Comparison of ENCODE assay signal across 8 mouse cellular contexts in genomic region chr2:144164986-144165821, GRCm38 (mm10).
DNase-seq lines count a peak whose midpoint lies in the region; ATAC-seq and TF ChIP-seq lines count a peak whose summit lies in the region.

No protein-coding gene starts in this region.

- ATAC-seq in heart, embryonic 13.5 days (ENCODE audit: extremely low read depth, insufficient number of reproducible peaks, low FRiP score, low TSS enrichment) = peak; percentile 55; the same call in 1 of the 2 replicates
- peak; percentile 65 for ATAC-seq in kidney, postnatal 0 days (replicated peaks; ENCODE audit: low FRiP score, low read depth)
- peak; percentile 48; the same call in 1 of the 2 replicates for ATAC-seq in liver, embryonic 12.5 days

- peak overlapping the region; percentile 50 for H3K27ac ChIP-seq in bone marrow, adult 2 months (ENCODE audit: control insufficient read depth, insufficient read depth, low read depth, low read length, poor library complexity)
- H3K27ac ChIP-seq in forebrain, embryonic 10.5 days = peak overlapping the region; percentile 87
- peak overlapping the region; percentile 96 for H3K27ac ChIP-seq in heart, embryonic 13.5 days (replicated peaks)
- H3K27ac ChIP-seq in kidney, postnatal 0 days = peak overlapping the region; percentile 92
- peak overlapping the region; percentile 79 for H3K27ac ChIP-seq in liver, embryonic 12.5 days

- peak overlapping the region; percentile 26 for H3ac ChIP-seq in myocyte (ENCODE audit: control insufficient read depth, insufficient read length)

- H3K4me1 ChIP-seq in bone marrow, adult 2 months (ENCODE audit: control insufficient read depth, insufficient read depth, low read length) = no peaks in the 10 kb centered on the region; the same call in 1 of the 2 replicates
- H3K4me1 ChIP-seq in forebrain, embryonic 10.5 days = peaks cover 34% of the 10 kb centered on the region
- peaks cover 51% of the 10 kb centered on the region for H3K4me1 ChIP-seq in heart, embryonic 13.5 days
- peaks cover 27% of the 10 kb centered on the region for H3K4me1 ChIP-seq in kidney, postnatal 0 days (replicated peaks; ENCODE audit: insufficient read depth, low read length)
- H3K4me1 ChIP-seq in liver, embryonic 12.5 days = peaks cover 28% of the 10 kb centered on the region; the same call in 1 of the 2 replicates

- peak overlapping the region; percentile 78 for H3K4me2 ChIP-seq in heart, embryonic 13.5 days
- H3K4me2 ChIP-seq in kidney, postnatal 0 days (ENCODE audit: low read length) = peak overlapping the region; percentile 93
- H3K4me2 ChIP-seq in liver, embryonic 12.5 days = peak overlapping the region; percentile 70
- peak overlapping the region; percentile 91 for H3K4me2 ChIP-seq in myocyte (ENCODE audit: low read depth)

- peak overlapping the region; percentile 61 for H3K4me3 ChIP-seq in bone marrow, adult 2 months (replicated peaks; ENCODE audit: control insufficient read depth, low read depth, low read length)
- H3K4me3 ChIP-seq in forebrain, embryonic 10.5 days = peak overlapping the region; percentile 72
- H3K4me3 ChIP-seq in heart, embryonic 13.5 days = peak overlapping the region; percentile 66
- peak overlapping the region; percentile 67 for H3K4me3 ChIP-seq in kidney, postnatal 0 days (replicated peaks; ENCODE audit: low read depth, low read length)
- H3K4me3 ChIP-seq in liver, embryonic 12.5 days = peak overlapping the region; percentile 60
- peak overlapping the region; percentile 41 for H3K4me3 ChIP-seq in myocyte

- WGBS in bone marrow, adult 2 months = 2% methylated on average over 37 of the region's 37 CpGs
- WGBS in forebrain, embryonic 10.5 days = under 1% methylated on average over 36 of the region's 37 CpGs
- under 1% methylated on average over 36 of the region's 37 CpGs for WGBS in heart, embryonic 13.5 days
- 0% methylated on average over 37 of the region's 37 CpGs for WGBS in kidney, postnatal 0 days
- 2% methylated on average over 36 of the region's 37 CpGs for WGBS in liver, embryonic 12.5 days (ENCODE audit: insufficient replicate concordance)

- TF ChIP-seq CTCF in bone marrow, adult 2 months (IDR thresholded peaks at IDR 0.05; ENCODE audit: control insufficient read depth, insufficient read depth, low read length) = no peak
- no peak for TF ChIP-seq CTCF in kidney, postnatal 0 days (IDR thresholded peaks at IDR 0.05; ENCODE audit: low read depth)

- H3K9ac ChIP-seq in heart, embryonic 13.5 days = peak overlapping the region; percentile 88
- H3K9ac ChIP-seq in kidney, postnatal 0 days (ENCODE audit: low read depth, low read length) = peak overlapping the region; percentile 77
- H3K9ac ChIP-seq in liver, embryonic 12.5 days = peak overlapping the region; percentile 60

- TF ChIP-seq POLR2A in bone marrow, adult 2 months (IDR thresholded peaks at IDR 0.05; ENCODE audit: borderline replicate concordance, control insufficient read depth, low read depth, low read length) = 0 out of 2 replicates have a peak, but pooled peaks have one; percentile 25
- peak; percentile 61 for TF ChIP-seq POLR2A in myocyte (IDR thresholded peaks at IDR 0.05; ENCODE audit: insufficient read length, low read depth)

- no peaks in the 10 kb centered on the region for H3K9me3 ChIP-seq in forebrain, embryonic 10.5 days
- no peaks in the 10 kb centered on the region for H3K9me3 ChIP-seq in heart, embryonic 13.5 days
- H3K9me3 ChIP-seq in kidney, postnatal 0 days (replicated peaks; ENCODE audit: low read length) = no peaks in the 10 kb centered on the region
- no peaks in the 10 kb centered on the region for H3K9me3 ChIP-seq in liver, embryonic 12.5 days (replicated peaks)

- peaks cover 60% of the 10 kb centered on the region for H3K27me3 ChIP-seq in forebrain, embryonic 10.5 days (ENCODE audit: poor library complexity, severe bottlenecking)
- H3K27me3 ChIP-seq in heart, embryonic 13.5 days (replicated peaks) = no peaks in the 10 kb centered on the region
- no peaks in the 10 kb centered on the region for H3K27me3 ChIP-seq in kidney, postnatal 0 days (ENCODE audit: insufficient read depth, low read length)
- H3K27me3 ChIP-seq in liver, embryonic 12.5 days (replicated peaks) = peaks cover 23% of the 10 kb centered on the region
- no peaks in the 10 kb centered on the region for H3K27me3 ChIP-seq in myocyte (ENCODE audit: control insufficient read depth, insufficient read depth, insufficient read length)
- H3K27me3 ChIP-seq in splenic B cell, adult 2 months (ENCODE audit: control insufficient read depth, insufficient read depth, low read length, poor library complexity, severe bottlenecking) = no peaks in the 10 kb centered on the region

- H3K79me2 ChIP-seq in myocyte (ENCODE audit: control insufficient read depth, insufficient read depth) = no peaks in the 10 kb centered on the region

- no peaks in the 10 kb centered on the region for H3K36me3 ChIP-seq in forebrain, embryonic 10.5 days (replicated peaks)
- no peaks in the 10 kb centered on the region for H3K36me3 ChIP-seq in heart, embryonic 13.5 days
- no peaks in the 10 kb centered on the region for H3K36me3 ChIP-seq in kidney, postnatal 0 days (ENCODE audit: insufficient read depth, low read length)
- H3K36me3 ChIP-seq in liver, embryonic 12.5 days = no peaks in the 10 kb centered on the region
- H3K36me3 ChIP-seq in myocyte (ENCODE audit: control insufficient read depth, insufficient read depth) = no peaks in the 10 kb centered on the region
- no peaks in the 10 kb centered on the region for H3K36me3 ChIP-seq in splenic B cell, adult 2 months (ENCODE audit: control insufficient read depth, insufficient read depth, low read length, poor library complexity, severe bottlenecking)

- DNase-seq in B cell, adult 2 months = peak; percentile 54 to 63
- DNase-seq in forebrain, embryonic 10.5 days (ENCODE audit: extremely low spot score, low spot score) = peak; percentile 63
- DNase-seq in kidney, postnatal 0 days (ENCODE audit: low spot score) = peak; percentile 87
- peak; percentile 57 for DNase-seq in splenic B cell, adult 2 months (ENCODE audit: low read depth, low spot score)

TF ChIP-seq in myocyte, 11 proteins besides CTCF, POLR2A, EP300 and RAD21:
- TF ChIP-seq E2F4 (IDR thresholded peaks at IDR 0.05; ENCODE audit: insufficient read depth) (no peak), SRF (IDR thresholded peaks at IDR 0.05; ENCODE audit: control insufficient read depth, insufficient read length, low read depth) (peak; percentile 90), MYOG (IDR thresholded peaks at IDR 0.05; ENCODE audit: control insufficient read depth in 1 of 3, insufficient read depth in 1 of 3, insufficient read length in 2 of 3, low read depth in 2 of 3) (peak in 2 of 3 experiments; percentile 18 to 59), USF1 (IDR thresholded peaks at IDR 0.05; ENCODE audit: low read depth) (no peak), MYOD1 (IDR thresholded peaks at IDR 0.05; ENCODE audit: control insufficient read depth in 1 of 3, insufficient read length in 2 of 3, low read depth in 2 of 3) (peak in 2 of 3 experiments; percentile 8 to 44), POLR2AphosphoS2 (IDR thresholded peaks at IDR 0.05; ENCODE audit: insufficient read length, low read depth) (peak; percentile 53)

Comparison
In these comparisons a context has a peak if more than half of its experiments do, and no peak if none do; other contexts are left out.
1. Peak in every context shown above with its lines: DNase-seq, ATAC-seq, H3K4me3 ChIP-seq and H3K27ac ChIP-seq.